Mouse (Mus musculus) hindbrain, postnatal 0 days (tissue): ENCODE measurements around the gene Wfdc8. TPM values are rescaled to one million over a fixed set of nuclear protein-coding genes. Genes with fewer than 3 reads are reported as not detected.

Experiments used
- ATAC-seq: fragments of 200-750 bp; cut with Nextera tagmentation; 2 replicates; pipeline ENCODE4 v1.8.0; 2017; ENCODE audit warnings: mild to moderate bottlenecking, moderate TSS enrichment, moderate library complexity
- DNase-seq: peaks from one replicate; pipeline ENCODE4 v3.0.0-alpha.2; 2015; ENCODE audit warnings: low spot score
- H3K27ac ChIP-seq: fragments of 300-500 bp; sonication (generic); 2 replicates; pipeline ENCODE4 v1.5.1; 2014; ENCODE audit warnings: mild to moderate bottlenecking
- H3K27me3 ChIP-seq: fragments of 300-500 bp; sonication (generic); 2 replicates; pipeline ENCODE4 v1.6.1; 2014; ENCODE audit warnings: low read length, mixed read lengths; ENCODE audit not compliant: insufficient read depth
- H3K36me3 ChIP-seq: fragments of 300-500 bp; sonication (generic); 2 replicates; pipeline ENCODE4 v1.6.1; 2014; ENCODE audit warnings: low read length, mixed read lengths; ENCODE audit not compliant: insufficient read depth
- H3K4me1 ChIP-seq: fragments of 300-500 bp; sonication (generic); 2 replicates; pipeline ENCODE4 v1.6.1; 2014; ENCODE audit warnings: antibody characterized with exemption, low read length, mixed read lengths; ENCODE audit not compliant: insufficient read depth
- H3K4me2 ChIP-seq: fragments of 300-500 bp; sonication (generic); 2 replicates; pipeline ENCODE4 v1.6.1; 2014; ENCODE audit warnings: low read depth, mild to moderate bottlenecking, low read length, moderate library complexity, mixed read lengths
- H3K4me3 ChIP-seq: fragments of 300-500 bp; sonication (generic); 2 replicates; pipeline ENCODE4 v1.5.1; 2014; ENCODE audit warnings: low read length
- H3K9ac ChIP-seq: fragments of 300-500 bp; sonication (generic); replicated peaks from 2 replicates; pipeline ENCODE4 v1.6.1; 2014; ENCODE audit warnings: mild to moderate bottlenecking, low read length, moderate library complexity, mixed read lengths
- H3K9me3 ChIP-seq: fragments of 300-500 bp; sonication (generic); 2 replicates; pipeline ENCODE4 v1.6.1; 2016; ENCODE audit warnings: low read length, mixed read lengths
- CTCF ChIP-seq: IDR thresholded peaks from 2 replicates; pipeline ENCODE4 v1.5.1; 2016; ENCODE audit warnings: antibody characterized with exemption, control low read depth, low read depth
- WGBS: fragments of 180-500 bp; shearing (Covaris S2); extraction: QIAGEN DNeasy Blood & Tissue Kit; methylation state at CpG from one replicate; pipeline ENCODE4 v1.1.7; 2014; 5-methylcytosine and 5-hydroxymethylcytosine counted together
- polyA plus RNA-seq: library from polyadenylated mRNA; unstranded; fragments of >200 nt; fragmentation: Nextera tagmentation; extraction: Ambion mirVana; gene quantifications from 2 replicates; pipeline ENCODE4 v1.2.1, GENCODE M21; 2015
- total RNA-seq: library from RNA; depleted of rRNA; stranded (reverse); fragments of >200 nt; gene quantifications from 2 replicates; pipeline ENCODE4 v1.2.3, GENCODE M21; 2014

Wfdc8 gene
- total and polyA plus RNA-seq, 2 experiments from 2014 or later: not detected

DNA sequence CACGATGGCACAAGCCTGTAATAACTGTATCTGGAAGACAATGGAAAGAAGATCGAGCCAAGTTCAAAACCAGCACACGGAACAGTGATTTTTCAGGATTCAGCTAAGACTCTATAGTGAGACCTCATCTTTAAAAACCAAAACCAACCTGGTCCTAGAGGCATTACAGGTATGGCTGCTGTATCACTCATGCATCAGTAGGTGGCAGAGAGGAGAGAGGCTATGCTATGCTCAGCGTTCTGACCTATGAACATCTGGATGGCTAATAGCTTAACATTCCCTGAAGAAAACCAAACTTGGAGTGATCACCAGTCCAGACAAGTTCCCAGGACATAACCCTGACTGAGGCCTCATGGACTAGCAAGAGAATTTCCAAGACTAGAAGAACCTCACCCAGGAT is 8.3 kb upstream of the Wfdc8 start:
- ATAC-seq: no peak
- H3K4me1 ChIP-seq: no peaks in the 10 kb centered on the region
- no peaks in the 10 kb centered on the region for H3K9me3 ChIP-seq
- H3K27ac ChIP-seq: no peak overlapping the region
- no peak overlapping the region for H3K4me2 ChIP-seq
- no peaks in the 10 kb centered on the region for H3K27me3 ChIP-seq
- H3K9ac ChIP-seq: no peak overlapping the region
- no peaks in the 10 kb centered on the region for H3K36me3 ChIP-seq
- TF ChIP-seq CTCF: no peak
- DNase-seq: no peak
- no peak overlapping the region for H3K4me3 ChIP-seq
- 86% methylated on average over 4 of the region's 4 CpGs for WGBS

DNA sequence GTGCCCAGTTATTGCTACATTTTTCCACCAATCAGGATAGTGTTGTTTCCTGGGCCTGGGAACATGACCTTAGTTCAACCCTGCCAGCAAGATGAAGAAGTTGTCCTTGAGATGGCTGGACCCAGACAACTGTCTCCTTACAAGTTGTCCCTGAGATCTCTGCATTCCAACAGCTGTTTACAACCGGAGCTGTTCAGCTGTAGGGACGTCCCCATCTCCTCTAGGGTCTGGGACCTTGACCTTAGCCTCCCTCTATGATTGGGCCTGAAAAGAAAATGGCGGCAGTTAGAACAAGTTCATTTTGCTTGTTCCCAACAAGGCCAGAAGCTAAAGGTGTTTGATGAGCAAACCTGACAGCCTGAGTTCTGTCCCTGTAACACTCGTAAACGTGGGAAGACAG is 5.6 kb upstream of the Wfdc8 start:
- no peak overlapping the region for H3K9ac ChIP-seq
- WGBS: 77% methylated on average over 5 of the region's 5 CpGs
- no peak for TF ChIP-seq CTCF
- H3K4me1 ChIP-seq: no peaks in the 10 kb centered on the region
- no peaks in the 10 kb centered on the region for H3K9me3 ChIP-seq
- H3K27ac ChIP-seq: no peak overlapping the region
- ATAC-seq (no peak), DNase-seq (no peak)
- no peak overlapping the region for H3K4me2 ChIP-seq
- no peak overlapping the region for H3K4me3 ChIP-seq
- H3K36me3 ChIP-seq: no peaks in the 10 kb centered on the region
- H3K27me3 ChIP-seq: no peaks in the 10 kb centered on the region

DNA sequence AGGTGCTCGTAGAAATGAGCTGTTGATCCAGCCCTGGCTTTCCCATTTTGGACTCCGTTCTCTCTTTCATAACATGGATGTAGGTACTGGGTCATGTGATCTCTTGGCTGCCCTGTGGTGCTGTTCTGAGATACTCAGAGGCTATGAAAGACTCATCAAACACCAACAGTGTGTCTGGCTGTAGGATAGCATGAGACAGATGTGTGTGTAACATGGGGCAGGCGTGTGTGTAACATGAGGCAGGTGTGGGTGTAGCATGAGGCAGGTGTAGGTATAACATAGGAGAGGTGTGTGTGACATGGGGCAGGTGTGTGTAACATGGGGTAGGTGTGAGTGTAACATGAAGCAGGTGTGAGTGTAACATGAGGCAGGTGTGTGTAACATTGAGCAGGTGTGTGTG is 2.0 kb upstream of the Wfdc8 start:
- Histone ChIP-seq H3K9me3 (no peaks in the 10 kb centered on the region), H3K4me3 (no peak overlapping the region), H3K36me3 (no peaks in the 10 kb centered on the region), H3K4me1 (no peaks in the 10 kb centered on the region), H3K9ac (no peak overlapping the region), H3K27ac (no peak overlapping the region), H3K4me2 (no peak overlapping the region), H3K27me3 (no peaks in the 10 kb centered on the region)
- 91% methylated on average over 3 of the region's 3 CpGs for WGBS
- ATAC-seq: no peak
- DNase-seq: no peak
- TF ChIP-seq CTCF: no peak

DNA sequence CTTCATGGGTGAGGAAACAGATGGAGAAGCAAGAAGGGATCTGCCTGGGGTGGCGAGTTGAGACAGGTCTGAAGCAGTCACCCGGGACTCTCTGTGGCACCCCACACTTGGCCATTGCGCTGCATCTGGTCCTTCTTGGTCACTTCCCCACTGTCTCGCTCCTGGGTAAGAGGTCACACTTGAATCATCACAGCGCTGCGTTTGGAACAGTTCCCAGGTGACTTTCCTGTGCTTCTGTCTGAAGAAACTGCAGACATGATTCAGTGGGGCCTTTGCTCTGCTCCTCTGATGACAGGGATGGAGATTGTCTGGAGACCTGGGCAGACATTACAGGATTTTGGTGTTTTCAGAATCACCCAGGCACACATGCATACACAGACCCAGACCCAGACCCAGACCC is 4.6 kb downstream of the Wfdc8 start:
- TF ChIP-seq CTCF: no peak
- Histone ChIP-seq H3K9ac (no peak overlapping the region), H3K4me3 (no peak overlapping the region), H3K9me3 (no peaks in the 10 kb centered on the region), H3K36me3 (no peaks in the 10 kb centered on the region), H3K27me3 (no peaks in the 10 kb centered on the region), H3K4me1 (no peaks in the 10 kb centered on the region), H3K27ac (no peak overlapping the region), H3K4me2 (no peak overlapping the region)
- WGBS: 77% methylated on average over 6 of the region's 6 CpGs
- ATAC-seq (no peak), DNase-seq (no peak)

DNA sequence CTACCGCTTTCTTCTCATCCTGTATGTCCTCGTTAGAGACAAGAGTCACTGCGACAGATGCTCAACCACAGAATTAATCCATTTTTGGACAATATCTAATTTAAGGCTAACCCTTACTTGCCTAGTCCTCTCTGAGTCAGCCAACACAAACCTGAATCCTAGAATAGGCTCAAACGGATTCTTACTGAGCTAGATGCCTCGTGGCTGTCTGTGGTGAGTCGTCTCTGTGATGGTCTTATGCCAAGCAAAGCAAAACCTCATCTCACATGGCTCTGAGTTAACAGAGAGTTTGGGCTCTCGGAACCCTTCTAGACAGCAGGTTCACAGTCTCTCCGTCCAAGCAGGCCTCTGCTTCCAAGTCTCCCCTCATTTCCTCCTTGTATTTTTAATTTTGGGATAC is 9.0 kb downstream of the Wfdc8 start:
- H3K9ac ChIP-seq: no peak overlapping the region
- ATAC-seq: no peak
- no peak for DNase-seq
- H3K36me3 ChIP-seq: no peaks in the 10 kb centered on the region
- no peaks in the 10 kb centered on the region for H3K27me3 ChIP-seq
- no peak overlapping the region for H3K27ac ChIP-seq
- H3K4me2 ChIP-seq: no peak overlapping the region
- H3K4me3 ChIP-seq: no peak overlapping the region
- no peaks in the 10 kb centered on the region for H3K4me1 ChIP-seq
- no peak for TF ChIP-seq CTCF
- WGBS: 86% methylated on average over 8 of the region's 8 CpGs
- H3K9me3 ChIP-seq: no peaks in the 10 kb centered on the region

DNA sequence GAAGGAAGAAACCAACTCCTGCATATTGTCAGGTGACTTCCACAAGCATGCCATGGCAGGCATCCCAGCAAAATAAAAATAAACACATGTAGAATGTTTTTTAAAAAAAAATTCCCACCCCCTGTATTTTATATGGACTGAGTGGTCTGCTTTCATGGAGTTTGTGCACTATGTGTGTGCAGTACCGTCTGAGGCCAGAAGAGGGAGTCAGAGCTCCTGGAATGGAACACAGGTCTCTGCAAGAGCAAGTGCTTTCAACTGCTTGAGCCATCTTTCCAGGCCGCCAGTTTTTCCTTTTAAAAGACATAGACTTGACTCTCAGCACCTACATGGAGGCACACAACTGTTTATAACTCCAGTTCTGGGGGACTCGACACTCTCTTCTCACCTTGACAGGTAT is 9.9 kb downstream of the Wfdc8 start:
- no peak overlapping the region for H3K4me3 ChIP-seq
- H3K4me1 ChIP-seq: no peaks in the 10 kb centered on the region
- TF ChIP-seq CTCF: peak; percentile 15; the same call in 1 of the 2 replicates
- H3K9me3 ChIP-seq: no peaks in the 10 kb centered on the region
- H3K27ac ChIP-seq: no peak overlapping the region
- no peak for ATAC-seq
- H3K9ac ChIP-seq: no peak overlapping the region
- no peaks in the 10 kb centered on the region for H3K36me3 ChIP-seq
- no peak for DNase-seq
- 90% methylated on average over 3 of the region's 3 CpGs for WGBS
- H3K4me2 ChIP-seq: no peak overlapping the region
- H3K27me3 ChIP-seq: no peaks in the 10 kb centered on the region

DNA sequence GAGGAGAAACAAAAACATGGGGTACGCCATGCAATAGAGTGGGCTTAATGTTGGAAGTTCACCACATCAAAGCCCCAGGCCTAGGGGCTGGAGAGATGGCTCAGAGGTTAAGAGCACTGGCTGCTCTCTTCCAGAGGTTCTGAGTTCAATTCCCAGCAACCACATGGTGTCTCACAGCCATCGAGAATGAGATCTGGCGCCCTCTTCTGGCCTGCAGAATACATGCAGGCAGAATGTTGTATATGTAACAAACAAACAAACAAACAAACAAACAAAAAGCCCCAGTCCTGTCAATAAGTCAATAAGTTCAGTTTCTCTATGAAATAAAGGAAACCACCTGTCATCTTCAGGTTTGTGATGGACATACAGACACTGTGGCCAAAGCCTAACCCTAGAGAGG is 13.2 kb downstream of the Wfdc8 start:
- Histone ChIP-seq H3K9ac (no peak overlapping the region), H3K4me1 (no peaks in the 10 kb centered on the region), H3K9me3 (no peaks in the 10 kb centered on the region), H3K4me2 (no peak overlapping the region), H3K27me3 (no peaks in the 10 kb centered on the region), H3K4me3 (no peak overlapping the region), H3K27ac (no peak overlapping the region), H3K36me3 (no peaks in the 10 kb centered on the region)
- 0 out of 2 replicates have a peak, but pooled peaks have one; percentile 20 for TF ChIP-seq CTCF
- 70% methylated on average over 3 of the region's 3 CpGs for WGBS
- no peak for DNase-seq
- ATAC-seq: no peak

DNA sequence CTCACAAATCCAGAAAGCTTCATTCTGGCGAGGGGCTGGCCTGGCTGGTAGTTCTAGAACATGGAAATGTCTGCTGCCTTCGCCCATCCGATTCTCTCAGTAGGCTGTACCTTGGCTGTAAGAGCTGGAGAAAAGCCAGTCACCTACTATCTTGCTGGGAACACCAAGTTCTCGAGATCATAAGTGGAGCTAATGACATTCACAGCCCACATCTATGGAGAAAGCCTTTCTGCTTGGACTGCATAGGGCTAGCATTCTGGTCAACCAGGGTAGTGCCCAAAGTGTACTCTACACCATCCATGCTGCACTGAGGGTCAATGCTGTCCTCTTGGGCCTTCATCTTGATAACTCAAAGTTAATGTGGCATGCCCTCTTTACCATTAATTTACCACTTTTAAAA is 19.9 kb downstream of the Wfdc8 start, which contains the start of gene Eppin:
TSS of gene Eppin (minus strand) at position 101 of the 400 bp plus-strand sequence.
- no peak within 1 kb of the TSS for H3K4me2 ChIP-seq
- TF ChIP-seq CTCF: no peak
- no peaks in the 10 kb centered on the region for H3K36me3 ChIP-seq
- 78% methylated on average over 4 of the region's 4 CpGs for WGBS
- no peak within 1 kb of the TSS for H3K4me3 ChIP-seq
- DNase-seq (no peak), ATAC-seq (no peak)
- no peak within 1 kb of the TSS for H3K27ac ChIP-seq
- no peaks in the 10 kb centered on the region for H3K4me1 ChIP-seq
- H3K9me3 ChIP-seq: no peaks in the 10 kb centered on the region
- H3K27me3 ChIP-seq: no peaks in the 10 kb centered on the region
- H3K9ac ChIP-seq: no peak within 1 kb of the TSS
